Mouse (Mus musculus) neural tube, embryonic 14.5 days (tissue): Measurements from ENCODE around the gene Dcaf5. TPM values are rescaled to one million over a fixed set of nuclear protein-coding genes. Genes with fewer than 3 reads are reported as not detected.
A peak's percentile ranks its signal among the peaks of the same experiment; 100 is the strongest.
"Not testable (repeated sequence)": the region's sequence is repeated elsewhere in the genome, so short reads cannot be mapped to it uniquely, and the experiment has no call there.

Experiments used
- ATAC-seq: fragments of 200-750 bp; cut with Nextera tagmentation; 2 replicates; pipeline ENCODE4 v1.8.0; 2017; ENCODE audit warnings: low read depth, mild to moderate bottlenecking, moderate TSS enrichment, moderate library complexity
- H3K27ac ChIP-seq: fragments of 300-500 bp; sonication (generic); 2 replicates; pipeline ENCODE4 v1.5.1; 2014; ENCODE audit warnings: low read depth, mild to moderate bottlenecking, control low read depth, low read length, moderate library complexity, mixed read lengths
- H3K27me3 ChIP-seq: fragments of 300-500 bp; sonication (generic); 2 replicates; pipeline ENCODE4 v1.6.1; 2014; ENCODE audit warnings: low read length; ENCODE audit not compliant: control insufficient read depth, insufficient read depth
- H3K36me3 ChIP-seq: fragments of 300-500 bp; sonication (generic); 2 replicates; pipeline ENCODE4 v1.6.1; 2014; ENCODE audit warnings: low read length, mixed read lengths; ENCODE audit not compliant: control insufficient read depth, insufficient read depth
- H3K4me1 ChIP-seq: fragments of 300-500 bp; sonication (generic); 2 replicates; pipeline ENCODE4 v1.6.1; 2014; ENCODE audit warnings: low read length; ENCODE audit not compliant: control insufficient read depth, insufficient read depth
- H3K4me2 ChIP-seq: fragments of 300-500 bp; sonication (generic); 2 replicates; pipeline ENCODE4 v1.6.1; 2014; ENCODE audit warnings: mild to moderate bottlenecking, low read depth, low read length, control low read depth
- H3K4me3 ChIP-seq: fragments of 300-500 bp; sonication (generic); 2 replicates; pipeline ENCODE4 v1.5.1; 2014; ENCODE audit warnings: low read depth, low read length, control low read depth, mixed read lengths
- H3K9ac ChIP-seq: fragments of 300-500 bp; sonication (generic); replicated peaks from 2 replicates; pipeline ENCODE4 v1.6.1; 2014; ENCODE audit warnings: low read depth, mild to moderate bottlenecking, control low read depth, low read length, mixed read lengths
- H3K9me3 ChIP-seq: fragments of 300-500 bp; sonication (generic); 2 replicates; pipeline ENCODE4 v1.6.1; 2016; ENCODE audit warnings: low read length; ENCODE audit not compliant: control insufficient read depth
- WGBS: fragments of 180-500 bp; shearing (Covaris S2); extraction: QIAGEN DNeasy Blood & Tissue Kit; methylation state at CpG from one replicate; pipeline ENCODE4 v1.1.7; 2014; 5-methylcytosine and 5-hydroxymethylcytosine counted together
- polyA plus RNA-seq: library from polyadenylated mRNA; unstranded; fragments of >200 nt; fragmentation: Nextera tagmentation; extraction: Ambion mirVana; gene quantifications from 2 replicates; pipeline ENCODE4 v1.2.1, GENCODE M21; 2014

The Dcaf5 gene
- polyA plus RNA-seq, 1 experiment from 2014 or later, result 25.3 TPM

DNA sequence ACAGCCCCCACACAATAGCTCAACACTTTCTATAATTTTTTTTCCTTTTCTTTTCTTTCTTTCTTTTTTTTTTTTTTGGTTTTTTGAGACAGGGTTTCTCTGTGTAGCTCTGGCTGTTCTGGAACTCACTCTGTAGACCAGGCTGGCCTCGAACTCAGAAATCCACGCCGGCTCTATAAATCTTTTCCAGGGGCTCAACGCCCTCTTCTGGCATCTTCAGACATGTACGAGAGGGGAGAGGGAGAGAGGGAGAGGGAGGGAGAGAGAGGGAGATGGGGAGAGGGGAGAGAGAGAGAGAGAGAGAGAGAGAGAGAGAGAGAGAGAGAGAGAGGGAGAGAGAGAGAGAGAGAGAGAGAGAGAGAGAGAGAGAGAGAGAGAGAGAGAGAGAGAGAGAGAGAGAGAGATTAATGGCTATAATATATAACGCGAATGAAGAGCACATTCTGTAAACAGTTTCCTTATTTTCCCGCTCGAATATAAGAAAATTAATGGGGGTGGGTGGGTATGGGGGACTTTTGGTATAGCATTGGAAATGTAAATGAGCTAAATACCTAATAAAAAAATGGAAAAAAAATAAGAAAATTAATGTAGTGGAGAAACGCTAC is 26.0 kb upstream of the Dcaf5 start:
- not testable (repeated sequence) for H3K36me3 ChIP-seq, H3K9me3 ChIP-seq, H3K4me1 ChIP-seq, ATAC-seq, H3K27me3 ChIP-seq
- H3K4me2 ChIP-seq, result peak overlapping the region; percentile 68
- peak overlapping the region; percentile 68 for H3K4me3 ChIP-seq
- H3K9ac ChIP-seq, result peak overlapping the region; percentile 84; the same call in 1 of the 2 replicates
- 4% methylated on average over 10 of the region's 10 CpGs for WGBS
- peak overlapping the region; percentile 58; the same call in 1 of the 2 replicates for H3K27ac ChIP-seq

DNA sequence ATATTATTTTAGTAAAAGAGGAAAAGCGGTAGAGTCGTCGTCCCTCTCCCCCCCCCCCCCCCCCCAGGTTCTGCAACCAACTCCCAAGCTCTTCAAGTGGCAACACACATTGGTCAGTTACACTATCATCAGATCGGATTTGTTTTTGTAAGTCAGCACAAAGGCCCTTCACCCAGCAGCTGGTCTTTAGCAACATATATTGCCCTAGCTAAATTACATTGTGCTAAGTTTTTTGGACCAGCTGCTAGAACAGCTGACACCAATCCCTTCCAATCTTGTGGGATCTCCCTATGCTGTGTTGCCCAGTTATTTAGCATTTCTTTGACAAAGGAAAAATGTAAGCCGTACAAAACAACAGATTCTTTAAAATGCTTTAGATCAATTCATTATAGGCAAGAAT is 21.6 kb upstream of the Dcaf5 start:
- Histone ChIP-seq H3K27me3 (no peaks in the 10 kb centered on the region), H3K4me3 (no peak overlapping the region), H3K4me1 (no peaks in the 10 kb centered on the region), H3K9me3 (no peaks in the 10 kb centered on the region), H3K9ac (no peak overlapping the region), H3K36me3 (no peaks in the 10 kb centered on the region), H3K27ac (no peak overlapping the region), H3K4me2 (no peak overlapping the region)
- WGBS, result 82% methylated on average over 5 of the region's 5 CpGs
- no peak for ATAC-seq

DNA sequence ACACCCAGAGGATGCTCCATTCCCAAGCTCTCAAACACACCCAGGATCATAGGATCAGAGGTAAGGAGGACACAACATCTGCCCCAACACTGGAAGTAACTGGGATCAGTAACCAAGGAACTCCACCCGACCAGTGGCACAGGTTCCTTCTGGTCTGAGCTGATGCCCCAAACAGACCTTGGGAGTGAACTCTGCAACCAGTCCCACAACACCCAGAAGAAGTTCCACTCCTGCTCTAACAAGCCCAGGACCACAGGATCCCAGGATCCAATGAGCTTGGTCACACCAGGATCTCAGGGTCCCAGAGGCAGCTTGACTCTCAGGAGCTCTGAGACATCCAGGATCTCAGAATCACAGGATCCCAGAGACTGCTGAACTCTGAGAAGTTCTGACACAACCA is 17.1 kb upstream of the Dcaf5 start:
- 81% methylated on average over 1 of the region's 1 CpGs for WGBS
- Histone ChIP-seq H3K4me3 (no peak overlapping the region), H3K9me3 (no peaks in the 10 kb centered on the region), H3K27me3 (no peaks in the 10 kb centered on the region), H3K4me1 (no peaks in the 10 kb centered on the region), H3K4me2 (no peak overlapping the region), H3K9ac (no peak overlapping the region), H3K36me3 (no peaks in the 10 kb centered on the region), H3K27ac (no peak overlapping the region)
- ATAC-seq, result no peak

DNA sequence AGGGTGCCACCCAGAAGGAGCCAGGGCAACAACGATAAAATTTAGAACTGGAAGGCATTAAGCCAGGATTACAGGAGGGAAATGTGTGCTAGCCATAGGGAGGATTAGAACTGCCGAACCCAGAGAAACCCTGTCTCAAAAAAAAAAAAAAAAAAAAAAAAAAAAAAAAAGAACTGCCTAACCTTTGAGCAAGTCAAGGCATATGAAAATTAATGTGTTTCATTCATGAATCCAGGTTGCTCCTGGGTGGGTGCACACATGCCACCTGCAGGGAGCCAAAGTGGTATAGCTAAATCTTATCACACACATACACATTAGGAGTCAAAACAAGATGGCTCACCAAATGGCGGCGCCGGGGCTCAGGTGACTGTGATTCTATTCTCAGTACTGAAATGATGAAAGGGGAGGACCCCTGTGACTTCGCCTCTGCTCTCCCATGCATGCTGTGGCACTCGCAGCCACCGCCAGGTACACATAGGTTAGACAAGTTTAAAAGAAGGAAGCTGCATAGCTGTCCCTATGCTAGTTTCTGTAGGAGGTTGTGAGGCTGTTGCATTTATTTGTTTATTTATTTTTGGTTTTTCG is 8.2 kb upstream of the Dcaf5 start:
- Histone ChIP-seq H3K4me2 (no peak overlapping the region), H3K9ac (no peak overlapping the region), H3K36me3 (no peaks in the 10 kb centered on the region), H3K27me3 (no peaks in the 10 kb centered on the region), H3K4me1 (no peaks in the 10 kb centered on the region), H3K4me3 (no peak overlapping the region), H3K27ac (no peak overlapping the region), H3K9me3 (no peaks in the 10 kb centered on the region)
- 89% methylated on average over 9 of the region's 9 CpGs for WGBS
- no peak for ATAC-seq

DNA sequence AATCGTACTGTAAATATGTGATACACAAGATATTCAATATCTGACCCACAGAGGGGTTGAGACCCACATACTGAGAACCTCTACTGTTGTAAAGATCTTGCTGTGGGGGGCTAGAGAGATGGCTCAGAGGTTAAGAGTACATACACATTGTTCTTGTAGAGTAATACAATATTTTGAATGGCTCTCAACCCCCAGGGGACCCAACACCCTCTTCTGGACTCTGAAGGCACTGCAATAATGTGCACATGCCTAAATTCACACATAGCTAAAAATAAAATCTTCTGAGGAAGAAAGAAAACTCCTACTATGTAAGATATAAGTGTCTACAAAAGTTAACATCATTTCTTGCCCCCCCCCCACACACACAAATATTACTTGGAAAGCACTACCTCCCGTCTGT is 4.6 kb upstream of the Dcaf5 start:
- Histone ChIP-seq H3K4me2 (no peak overlapping the region), H3K36me3 (no peaks in the 10 kb centered on the region), H3K4me1 (0 out of 2 replicates have a peak, but pooled peaks cover 5% of the 10 kb centered on the region), H3K27me3 (no peaks in the 10 kb centered on the region), H3K9ac (no peak overlapping the region), H3K27ac (no peak overlapping the region), H3K4me3 (no peak overlapping the region), H3K9me3 (no peaks in the 10 kb centered on the region)
- no peak for ATAC-seq
- WGBS, result 72% methylated on average over 2 of the region's 2 CpGs

DNA sequence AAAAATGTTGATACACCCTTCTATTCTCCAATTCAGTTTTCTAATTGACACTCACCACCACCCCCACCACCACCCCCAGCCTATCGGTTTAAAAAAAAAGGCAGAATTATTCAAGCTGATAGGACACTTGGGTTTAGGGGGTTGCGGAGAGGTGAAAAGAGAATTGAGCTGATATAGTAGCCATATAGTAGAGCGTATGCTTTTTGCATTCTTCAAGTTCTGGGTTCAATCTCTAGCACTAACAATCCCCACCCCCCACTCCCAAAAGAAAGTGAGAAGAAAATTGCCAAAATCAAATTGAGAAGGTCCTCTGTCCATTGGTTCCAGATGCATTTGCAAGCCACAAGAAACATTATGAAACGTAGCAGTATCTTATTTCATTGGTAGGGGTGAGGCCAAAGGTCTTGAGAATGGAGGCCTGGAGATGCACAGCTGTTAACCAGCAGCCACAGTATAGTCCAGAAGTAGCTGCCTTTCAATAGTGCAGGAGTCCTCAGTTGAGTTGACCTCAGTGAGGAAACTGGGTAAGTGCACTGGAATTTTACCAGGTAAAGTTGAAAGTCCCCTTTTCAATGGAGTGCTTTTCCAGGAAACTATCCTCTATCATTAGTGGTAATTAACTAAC is 762 bp upstream of the Dcaf5 start:
- Histone ChIP-seq H3K4me2 (peak overlapping the region; percentile 49), H3K4me3 (peak overlapping the region; percentile 93), H3K9ac (peak overlapping the region; percentile 90), H3K4me1 (peaks cover 18% of the 10 kb centered on the region; the same call in 1 of the 2 replicates), H3K27ac (peak overlapping the region; percentile 94), H3K36me3 (no peaks in the 10 kb centered on the region), H3K27me3 (no peaks in the 10 kb centered on the region), H3K9me3 (no peaks in the 10 kb centered on the region)
- WGBS, result 30% methylated on average over 4 of the region's 4 CpGs
- ATAC-seq, result no peak

DNA sequence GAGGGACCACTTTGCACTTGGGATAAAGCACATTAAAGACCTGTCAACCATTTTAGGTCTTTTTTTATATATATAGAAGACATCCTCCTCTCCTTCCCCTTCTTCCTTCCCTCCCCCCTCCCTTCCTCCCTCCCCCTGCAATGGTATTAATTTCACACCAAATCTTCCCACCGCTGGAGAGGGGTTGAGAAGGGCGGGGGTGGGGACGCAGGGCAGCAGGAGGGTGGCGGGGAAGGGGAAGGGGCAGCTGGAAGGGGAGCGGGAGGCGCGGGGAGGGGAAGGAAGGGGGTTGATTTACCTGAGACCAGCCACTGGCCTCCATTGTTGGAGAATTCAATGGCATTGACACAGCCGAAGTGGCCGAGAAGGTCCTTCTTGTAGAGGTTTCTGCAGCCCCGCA is 514 bp downstream of the Dcaf5 start:
- peak; percentile 35; the same call in 1 of the 2 replicates for ATAC-seq
- H3K4me2 ChIP-seq, result peak overlapping the region; percentile 49
- peaks cover 18% of the 10 kb centered on the region; the same call in 1 of the 2 replicates for H3K4me1 ChIP-seq
- peak overlapping the region; percentile 94 for H3K27ac ChIP-seq
- H3K9me3 ChIP-seq, result no peaks in the 10 kb centered on the region
- H3K4me3 ChIP-seq, result peak overlapping the region; percentile 93
- peak overlapping the region; percentile 90 for H3K9ac ChIP-seq
- no peaks in the 10 kb centered on the region for H3K36me3 ChIP-seq
- H3K27me3 ChIP-seq, result no peaks in the 10 kb centered on the region
- 1% methylated on average over 10 of the region's 10 CpGs for WGBS

DNA sequence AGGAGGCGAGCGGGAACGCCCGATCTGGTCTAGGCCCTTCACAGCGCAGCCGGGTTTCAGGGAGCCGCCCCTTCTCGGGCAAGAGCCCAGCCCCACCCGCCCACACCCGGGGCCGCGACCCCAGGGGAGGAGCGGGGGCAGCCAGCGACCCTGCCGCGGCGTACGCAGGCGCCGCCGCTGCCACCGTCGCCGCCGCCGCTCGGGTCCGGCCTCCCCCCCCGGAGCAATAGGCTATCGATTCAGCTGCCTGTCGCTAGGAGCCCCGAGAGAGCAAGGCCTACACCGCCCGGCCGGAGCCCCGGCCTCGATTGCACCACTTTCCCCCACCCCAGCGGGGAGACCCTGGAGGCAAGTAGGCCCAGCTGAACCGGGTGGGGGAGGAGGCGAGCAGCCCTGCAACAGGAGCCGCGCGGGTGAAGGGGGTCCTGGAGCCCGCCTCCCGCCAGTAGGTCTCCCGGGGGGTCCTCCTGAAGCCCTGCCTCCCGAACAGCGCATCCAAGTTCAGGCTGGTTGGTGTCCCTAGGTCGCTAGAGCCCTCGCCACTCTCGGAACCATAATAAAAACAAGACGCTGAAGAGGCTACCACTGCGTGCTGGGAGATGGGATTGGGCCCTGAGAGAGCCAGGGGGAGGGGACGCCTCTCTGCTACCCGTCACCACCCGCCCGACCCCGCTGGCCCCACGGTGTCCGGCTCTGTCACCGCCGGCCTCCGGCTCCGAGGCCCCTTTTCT is 1.3 kb downstream of the Dcaf5 start:
- peak overlapping the region; percentile 90 for H3K9ac ChIP-seq
- under 1% methylated on average over 41 of the region's 64 CpGs for WGBS
- no peaks in the 10 kb centered on the region for H3K36me3 ChIP-seq
- peak overlapping the region; percentile 94 for H3K27ac ChIP-seq
- H3K4me3 ChIP-seq, result peak overlapping the region; percentile 93
- H3K4me1 ChIP-seq, result peaks cover 18% of the 10 kb centered on the region; the same call in 1 of the 2 replicates
- no peaks in the 10 kb centered on the region for H3K27me3 ChIP-seq
- H3K4me2 ChIP-seq, result peak overlapping the region; percentile 49
- peak; percentile 71 for ATAC-seq
- no peaks in the 10 kb centered on the region for H3K9me3 ChIP-seq

DNA sequence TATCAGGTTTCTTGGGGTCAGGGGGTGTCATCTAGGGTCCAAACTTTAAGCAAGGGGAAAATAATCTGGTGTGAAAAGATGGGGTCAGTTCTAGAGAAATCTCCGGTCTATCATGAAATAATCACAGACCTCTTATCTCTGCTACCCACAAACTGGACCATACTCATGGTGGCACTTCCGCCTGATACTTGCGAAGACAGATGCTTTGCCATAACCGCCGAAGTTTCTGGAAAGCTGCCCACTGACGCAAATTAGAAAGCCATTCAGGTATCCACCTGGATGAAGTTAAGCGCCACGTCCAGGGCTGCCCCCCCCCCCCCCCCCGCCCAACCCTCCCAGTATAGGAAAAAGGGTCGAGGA is 1.8 kb downstream of the Dcaf5 start:
- Histone ChIP-seq H3K9me3 (no peaks in the 10 kb centered on the region), H3K9ac (peak overlapping the region; percentile 90), H3K36me3 (no peaks in the 10 kb centered on the region), H3K4me2 (peak overlapping the region; percentile 49), H3K27ac (peak overlapping the region; percentile 94), H3K4me1 (peaks cover 18% of the 10 kb centered on the region; the same call in 1 of the 2 replicates), H3K4me3 (peak overlapping the region; percentile 93), H3K27me3 (no peaks in the 10 kb centered on the region)
- no peak for ATAC-seq
- WGBS, result 14% methylated on average over 9 of the region's 10 CpGs
